Mouse (Mus musculus) heart, embryonic 11.5 days (tissue): ENCODE measurements around the gene Hcrt. TPM values are rescaled to one million over a fixed set of nuclear protein-coding genes. Genes with fewer than 3 reads are reported as not detected.

Experiments
- ATAC-seq: fragments of 200-750 bp; cut with Nextera tagmentation; replicated peaks from 2 replicates; pipeline ENCODE4 v1.8.0; 2017; ENCODE audit warnings: moderate library complexity; ENCODE audit not compliant: insufficient number of reproducible peaks, low FRiP score, low TSS enrichment
- H3K27ac ChIP-seq: fragments of 300-500 bp; sonication (generic); 2 replicates; pipeline ENCODE4 v1.5.1; 2014; ENCODE audit warnings: mild to moderate bottlenecking, low read depth, low read length
- H3K27me3 ChIP-seq: fragments of 300-500 bp; sonication (generic); 2 replicates; pipeline ENCODE4 v1.6.1; 2014; ENCODE audit warnings: mild to moderate bottlenecking, low read length, mixed read lengths; ENCODE audit not compliant: control insufficient read depth, insufficient read depth
- H3K36me3 ChIP-seq: fragments of 300-500 bp; sonication (generic); 2 replicates; pipeline ENCODE4 v1.6.1; 2014; ENCODE audit warnings: mild to moderate bottlenecking, low read length, moderate library complexity, mixed read lengths; ENCODE audit not compliant: control insufficient read depth, insufficient read depth
- H3K4me1 ChIP-seq: fragments of 300-500 bp; sonication (generic); 2 replicates; pipeline ENCODE4 v1.6.1; 2014; ENCODE audit warnings: low read length; ENCODE audit not compliant: control insufficient read depth, insufficient read depth
- H3K4me2 ChIP-seq: fragments of 300-500 bp; sonication (generic); 2 replicates; pipeline ENCODE4 v1.6.1; 2014; ENCODE audit warnings: mild to moderate bottlenecking, moderate library complexity
- H3K4me3 ChIP-seq: fragments of 300-500 bp; sonication (generic); 2 replicates; pipeline ENCODE4 v1.5.1; 2014; ENCODE audit warnings: low read depth, low read length
- H3K9ac ChIP-seq: fragments of 300-500 bp; sonication (generic); 2 replicates; pipeline ENCODE4 v1.6.1; 2014; ENCODE audit warnings: mild to moderate bottlenecking, low read depth, low read length, moderate library complexity
- H3K9me3 ChIP-seq: fragments of 300-500 bp; sonication (generic); replicated peaks from 2 replicates; pipeline ENCODE4 v1.6.1; 2016; ENCODE audit warnings: low read length; ENCODE audit not compliant: control insufficient read depth
- WGBS: fragments of 180-500 bp; shearing (Covaris S2); extraction: QIAGEN DNeasy Blood & Tissue Kit; methylation state at CpG from one replicate; pipeline ENCODE4 v1.1.7; 2014; ENCODE audit not compliant: insufficient replicate concordance; 5-methylcytosine and 5-hydroxymethylcytosine counted together
- polyA plus RNA-seq: library from polyadenylated mRNA; unstranded; fragments of >200 nt; fragmentation: Nextera tagmentation; extraction: Ambion mirVana; gene quantifications from 2 replicates; pipeline ENCODE4 v1.2.1, GENCODE M21; 2014

Hcrt gene
- polyA plus RNA-seq, 1 experiment from 2014 or later: not detected

DNA sequence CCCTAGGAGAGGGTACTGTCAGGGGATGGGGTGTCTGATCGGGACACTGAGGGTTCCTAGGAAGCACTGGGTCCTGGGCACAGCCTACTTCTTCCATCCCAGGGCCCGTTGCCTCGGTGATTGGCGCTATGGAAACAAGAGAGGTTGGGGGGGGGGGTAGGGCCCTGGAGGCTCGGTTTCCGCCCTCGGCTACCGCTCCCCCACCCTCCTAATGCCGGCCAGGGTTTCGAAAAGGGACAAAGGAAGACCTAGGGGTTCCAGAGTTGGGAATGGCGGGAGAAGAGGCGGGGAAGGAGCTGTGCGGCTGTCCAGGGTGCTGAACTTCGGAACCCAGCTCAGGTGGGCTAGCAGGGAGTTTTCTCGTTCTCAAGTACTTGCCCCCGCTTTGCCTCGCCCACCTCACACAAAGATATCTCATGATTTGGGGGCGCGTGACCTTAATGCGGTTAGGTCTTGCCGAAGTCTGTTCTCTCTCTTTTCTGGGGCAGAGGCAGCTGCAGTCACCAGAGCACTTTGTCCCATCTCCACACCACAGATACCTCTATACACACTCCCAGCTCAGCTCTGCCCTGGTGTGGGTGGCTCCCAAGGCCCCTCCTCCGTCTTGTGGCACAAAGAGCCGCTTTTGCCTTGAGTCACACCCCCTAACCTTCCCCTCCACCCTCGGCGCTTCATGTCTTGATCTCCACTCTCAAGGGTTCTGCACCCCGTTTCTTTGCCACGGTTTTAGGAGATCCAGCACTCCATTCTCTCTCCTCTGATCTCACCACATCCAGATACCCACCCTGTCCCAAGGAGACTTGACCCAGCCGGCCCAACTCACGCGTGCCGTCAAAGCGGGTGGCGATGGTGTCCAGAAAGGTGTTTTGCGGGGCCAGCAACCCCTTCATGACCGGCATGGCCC, 3.8 kb downstream of the Hcrt start:
- ATAC-seq: 0 out of 2 replicates have a peak, but pooled peaks have one; percentile 18
- Histone ChIP-seq H3K9ac (no peak overlapping the region), H3K4me3 (peak overlapping the region; percentile 33), H3K4me1 (peaks cover 8% of the 10 kb centered on the region), H3K9me3 (no peaks in the 10 kb centered on the region), H3K27me3 (peaks cover 62% of the 10 kb centered on the region), H3K27ac (no peak overlapping the region), H3K4me2 (peak overlapping the region; percentile 61), H3K36me3 (no peaks in the 10 kb centered on the region)
- 2% methylated on average over 34 of the region's 35 CpGs for WGBS

GRCm38 (mm10) chr11:100757566-100757965, 5.2 kb downstream of the Hcrt start:
- Histone ChIP-seq H3K9ac (no peak overlapping the region), H3K9me3 (no peaks in the 10 kb centered on the region), H3K4me1 (peaks cover 8% of the 10 kb centered on the region), H3K4me2 (no peak overlapping the region), H3K4me3 (no peak overlapping the region), H3K27me3 (peaks cover 58% of the 10 kb centered on the region), H3K27ac (no peak overlapping the region), H3K36me3 (no peaks in the 10 kb centered on the region)
- ATAC-seq: no peak
- WGBS: 79% methylated on average over 12 of the region's 12 CpGs

- Histone ChIP-seq H3K4me1 (peaks cover 8% of the 10 kb centered on the region), H3K9me3 (no peaks in the 10 kb centered on the region), H3K9ac (no peak overlapping the region), H3K27ac (no peak overlapping the region), H3K4me3 (no peak overlapping the region), H3K27me3 (peaks cover 58% of the 10 kb centered on the region), H3K36me3 (no peaks in the 10 kb centered on the region), H3K4me2 (no peak overlapping the region)
- 54% methylated on average over 6 of the region's 6 CpGs for WGBS
- ATAC-seq: no peak
These were observed 6.3 kb downstream of the Hcrt start for GRCm38 (mm10) chr11:100756476-100756875.

DNA sequence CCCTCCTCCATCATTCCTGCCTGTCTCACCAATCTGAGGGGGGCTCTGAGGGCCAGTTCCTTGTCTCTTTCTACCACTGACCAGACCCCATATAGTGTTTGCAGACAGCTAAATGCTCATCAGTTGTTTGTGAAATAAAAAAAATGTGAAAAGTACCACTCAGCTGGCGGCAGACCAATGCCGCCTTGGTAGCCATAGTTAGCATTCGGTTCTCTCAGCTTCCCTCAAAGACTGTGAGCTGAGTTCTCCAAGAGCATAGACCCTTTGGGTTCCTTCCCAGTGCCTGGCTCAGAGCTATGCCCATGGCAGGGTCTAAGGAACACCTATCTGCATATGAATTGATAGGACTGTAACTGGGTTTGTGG, 8.1 kb downstream of the Hcrt start:
- 85% methylated on average over 3 of the region's 3 CpGs for WGBS

GRCm38 (mm10) chr11:100754021-100754692, 8.6 kb downstream of the Hcrt start:
- no peaks in the 10 kb centered on the region for H3K36me3 ChIP-seq
- 74% methylated on average over 12 of the region's 12 CpGs for WGBS
- no peak for ATAC-seq

More for the DNA sequence above, 8.1 kb downstream of the Hcrt start:
- Histone ChIP-seq H3K4me2 (no peak overlapping the region), H3K4me3 (no peak overlapping the region), H3K9ac (no peak overlapping the region), H3K4me1 (peaks cover 5% of the 10 kb centered on the region), H3K9me3 (no peaks in the 10 kb centered on the region), H3K27me3 (peaks cover 53% of the 10 kb centered on the region), H3K36me3 (no peaks in the 10 kb centered on the region), H3K27ac (no peak overlapping the region)
- ATAC-seq: no peak

DNA sequence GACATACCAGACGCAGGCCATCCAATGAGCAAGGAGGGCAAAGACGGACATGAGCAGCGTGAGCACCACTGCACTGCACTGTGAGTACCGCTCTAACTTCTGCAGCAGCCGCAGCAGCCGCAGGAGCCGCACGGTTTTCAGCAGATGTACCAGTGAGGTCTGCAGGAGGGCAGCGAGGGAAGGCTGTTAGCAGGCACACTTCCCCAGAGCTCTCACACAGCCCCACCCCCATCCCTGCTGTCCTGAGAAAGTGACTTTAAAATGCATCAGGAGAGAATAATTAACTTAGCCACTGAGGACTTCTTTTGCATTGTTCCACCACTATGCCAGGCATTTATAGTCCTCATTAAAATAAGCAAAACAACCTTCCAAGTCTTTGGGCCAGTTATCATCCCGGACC, 10.4 kb downstream of the Hcrt start:
- Histone ChIP-seq H3K9me3 (no peaks in the 10 kb centered on the region), H3K27ac (no peak overlapping the region), H3K27me3 (peaks cover 56% of the 10 kb centered on the region), H3K36me3 (no peaks in the 10 kb centered on the region), H3K4me2 (no peak overlapping the region), H3K4me1 (no peaks in the 10 kb centered on the region), H3K9ac (no peak overlapping the region), H3K4me3 (no peak overlapping the region)
- 27% methylated on average over 10 of the region's 10 CpGs for WGBS
- no peak for ATAC-seq

More at GRCm38 (mm10) chr11:100754021-100754692, 8.6 kb downstream of the Hcrt start:
- Histone ChIP-seq H3K4me2 (no peak overlapping the region), H3K4me3 (no peak overlapping the region), H3K9me3 (no peaks in the 10 kb centered on the region), H3K27ac (no peak overlapping the region), H3K27me3 (peaks cover 53% of the 10 kb centered on the region), H3K9ac (no peak overlapping the region), H3K4me1 (no peaks in the 10 kb centered on the region; the same call in 1 of the 2 replicates)

DNA sequence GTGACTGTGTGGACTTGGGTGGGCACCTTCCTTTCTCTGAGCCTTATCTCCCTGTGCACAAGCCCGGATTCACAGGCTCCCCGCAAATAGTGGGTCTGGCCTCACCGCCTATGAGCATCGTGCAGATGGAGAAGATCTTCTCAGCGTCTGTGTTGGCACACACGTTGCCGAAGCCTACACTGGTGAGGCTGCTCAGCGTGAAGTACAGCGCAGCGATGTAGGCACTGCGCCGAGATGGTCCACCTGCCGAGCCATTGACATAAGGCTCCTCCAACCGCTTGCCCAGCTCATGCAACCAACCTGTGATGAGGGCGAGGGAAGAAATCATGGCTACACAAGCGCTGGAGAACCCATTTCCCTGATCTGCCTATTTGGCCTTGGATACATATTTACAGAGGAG, 12.6 kb downstream of the Hcrt start:
- peaks cover 63% of the 10 kb centered on the region for H3K27me3 ChIP-seq
- no peak overlapping the region for H3K27ac ChIP-seq
- no peak overlapping the region for H3K9ac ChIP-seq
- 78% methylated on average over 16 of the region's 16 CpGs for WGBS
- H3K4me2 ChIP-seq: no peak overlapping the region
- no peak overlapping the region for H3K4me3 ChIP-seq
- no peaks in the 10 kb centered on the region for H3K36me3 ChIP-seq
- H3K4me1 ChIP-seq: no peaks in the 10 kb centered on the region
- ATAC-seq: no peak
- H3K9me3 ChIP-seq: no peaks in the 10 kb centered on the region

GRCm38 (mm10) chr11:100749469-100749868, 13.3 kb downstream of the Hcrt start:
- no peak overlapping the region for H3K4me2 ChIP-seq
- no peaks in the 10 kb centered on the region for H3K4me1 ChIP-seq
- no peaks in the 10 kb centered on the region for H3K9me3 ChIP-seq
- H3K36me3 ChIP-seq: no peaks in the 10 kb centered on the region
- no peak for ATAC-seq
- H3K4me3 ChIP-seq: no peak overlapping the region
- H3K9ac ChIP-seq: no peak overlapping the region
- H3K27me3 ChIP-seq: peaks cover 60% of the 10 kb centered on the region
- H3K27ac ChIP-seq: no peak overlapping the region
- 31% methylated on average over 25 of the region's 25 CpGs for WGBS
